Mouse (Mus musculus) kidney, postnatal 4 days (tissue): ENCODE measurements around the gene Gm498.

Experiments used
- DNase-seq, 2 experiments: peaks; one replicate each; pipeline ENCODE4 v3.0.0; 2021; ENCODE audit warnings: mixed read lengths in 2 of 2

Gene Gm498

DNA sequence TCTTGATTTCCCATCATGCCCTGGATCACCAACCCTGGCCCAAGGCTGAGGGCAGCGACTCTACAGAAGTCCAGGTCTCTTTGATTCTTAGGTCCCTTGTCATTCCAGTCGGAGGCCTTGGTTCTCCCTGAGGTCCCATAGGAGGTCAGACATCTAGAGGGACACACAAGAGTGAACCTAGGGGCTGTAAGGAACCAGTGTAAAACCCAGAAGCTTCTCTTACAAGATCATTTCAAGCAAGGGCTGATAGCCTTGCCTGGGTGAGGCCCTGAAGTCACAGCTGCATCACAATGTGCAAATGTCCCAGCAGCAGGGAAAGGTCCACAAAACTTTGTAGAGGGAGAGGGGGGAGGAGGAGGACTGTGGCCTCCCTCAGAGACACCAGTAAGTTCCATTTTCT lies at the start of gene Gm498:
Gene Gm498, plus strand, starts transcription at position 301 of the 400 bp plus-strand sequence.
- no peak for DNase-seq

GRCm38 (mm10) chr7:143819201-143819600 lies 47.4 kb upstream of the Gm498 start:
- DNase-seq, result no peak

DNA sequence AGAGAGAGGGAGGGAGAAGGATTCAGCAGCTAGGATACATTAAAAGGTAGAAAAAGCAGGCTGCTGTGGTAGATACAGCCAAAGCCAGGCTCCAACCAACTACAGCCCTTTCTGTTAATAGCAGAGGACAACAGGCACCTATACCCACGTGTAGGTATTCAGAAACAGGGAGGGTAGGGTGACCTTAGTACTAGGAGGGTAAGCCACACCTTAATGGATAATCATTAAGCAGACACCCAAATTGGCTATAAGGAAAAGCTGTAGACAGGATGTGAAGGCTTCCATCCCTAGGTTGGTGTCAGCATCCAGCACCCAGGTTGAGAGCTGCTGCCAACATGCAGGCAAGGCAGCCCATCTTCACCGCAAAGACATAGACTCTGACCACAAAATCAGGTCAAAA lies 45.4 kb upstream of the Gm498 start:
- DNase-seq, result no peak

DNA sequence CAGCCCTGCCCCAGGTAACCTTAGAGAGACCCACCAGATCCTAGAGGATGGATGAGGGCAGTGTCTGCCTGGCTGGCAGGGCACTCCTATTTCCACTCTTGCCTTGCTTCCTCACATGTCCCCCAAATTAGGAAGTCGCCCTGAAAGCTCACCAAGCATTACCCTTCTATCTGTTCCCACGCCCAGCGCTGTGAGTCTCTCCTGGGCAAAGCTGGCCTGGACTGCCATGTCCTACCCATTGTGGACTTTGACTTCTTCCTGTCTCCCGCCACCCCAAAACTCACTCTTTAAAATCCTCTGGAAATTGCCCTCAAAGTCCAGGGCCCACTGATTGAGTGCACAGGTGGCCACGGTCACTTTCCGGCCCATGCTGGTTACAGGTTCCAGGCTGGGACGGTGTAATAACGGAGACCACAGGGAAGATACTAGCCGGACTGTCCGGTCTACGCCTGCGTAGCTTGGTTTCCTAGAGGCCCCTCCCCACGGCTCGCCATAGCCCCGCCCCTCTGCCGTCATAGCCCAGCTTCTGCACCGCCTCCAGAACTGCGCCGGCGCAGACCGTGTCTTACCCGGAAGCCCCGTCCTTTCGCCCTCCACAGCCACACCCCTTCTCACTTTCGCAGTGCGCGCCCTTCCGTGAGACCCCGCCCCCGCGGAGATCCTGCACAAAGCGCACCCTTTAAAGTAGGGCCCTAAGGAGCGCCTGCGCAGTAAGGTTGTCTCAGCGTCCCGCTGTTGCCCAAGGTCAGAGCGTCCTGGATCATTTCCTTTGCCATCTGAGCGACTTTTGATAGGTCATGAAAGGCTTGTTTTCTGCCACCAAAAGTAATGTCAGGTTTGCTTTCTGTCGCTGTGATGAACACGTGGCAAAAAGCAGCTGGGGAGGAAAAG lies 44.0 kb upstream of the Gm498 start, which contains the start of the genes Nadsyn1 and Dhcr7:
Gene Nadsyn1, minus strand, starts transcription at position 475 of the 891 bp plus-strand sequence.
Gene Dhcr7, plus strand, starts transcription at position 771 of the 891 bp plus-strand sequence.
- peak; percentile 100 for DNase-seq

DNA sequence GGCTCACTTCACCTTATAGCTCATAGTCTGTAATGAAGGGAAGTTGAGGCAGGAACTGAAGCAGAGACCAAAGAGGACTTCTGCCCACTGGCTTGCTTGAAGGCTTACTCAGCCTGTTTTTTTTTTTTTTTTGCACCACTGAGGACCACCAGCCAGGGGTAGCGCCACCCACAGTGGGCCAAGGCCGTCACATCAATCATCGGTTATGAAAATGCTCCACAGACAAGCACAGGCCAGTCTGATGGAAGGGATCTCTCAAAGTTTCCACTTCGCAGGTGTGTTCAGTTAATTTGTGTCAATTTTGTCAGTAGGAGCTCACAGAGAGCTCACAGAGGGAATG lies 43.4 kb upstream of the Gm498 start:
- DNase-seq, result no peak

- no peak for DNase-seq
Measured at GRCm38 (mm10) chr7:143826985-143827384, 39.7 kb upstream of the Gm498 start.

DNA sequence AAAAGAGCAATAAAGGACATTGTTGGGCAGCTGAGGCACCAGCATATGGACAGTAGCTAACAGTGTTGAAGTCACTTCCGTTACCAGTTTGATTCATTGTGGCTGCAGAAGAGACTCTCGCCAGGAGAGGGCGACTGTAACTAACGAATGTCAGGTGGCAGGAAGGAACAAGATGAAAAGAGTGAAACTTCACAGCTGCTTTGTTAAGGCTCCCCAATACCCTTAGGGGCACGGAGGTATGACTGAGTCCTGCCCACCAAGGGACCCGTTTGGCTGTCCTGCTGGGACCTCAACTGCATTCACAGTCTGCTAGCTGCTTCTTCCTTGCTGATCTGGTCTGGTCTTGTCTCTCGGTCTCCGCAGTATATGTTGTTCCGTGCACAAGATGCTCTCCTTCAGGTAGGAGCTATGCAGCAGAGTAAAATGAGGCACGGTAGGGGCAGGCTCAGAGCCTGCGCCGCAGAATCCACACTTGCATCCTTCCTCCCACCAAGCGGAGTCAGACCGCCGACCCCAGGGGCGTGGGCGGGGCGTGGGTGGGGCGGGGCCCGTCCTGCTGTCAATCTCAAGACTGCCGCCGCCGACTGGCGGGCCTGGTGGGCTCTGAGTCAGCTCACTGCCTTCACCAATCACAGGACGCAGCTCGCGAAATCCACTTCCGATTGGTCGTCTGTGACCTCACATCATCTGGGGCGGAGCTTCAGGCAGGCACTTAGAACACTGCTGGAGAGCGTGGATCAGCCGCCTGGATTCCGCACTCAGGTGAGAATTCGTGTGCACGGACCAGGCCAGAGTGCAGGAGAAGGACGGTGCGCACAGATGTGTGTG lies 36.9 kb upstream of the Gm498 start:
- DNase-seq, result peak; percentile 95 to 97

DNA sequence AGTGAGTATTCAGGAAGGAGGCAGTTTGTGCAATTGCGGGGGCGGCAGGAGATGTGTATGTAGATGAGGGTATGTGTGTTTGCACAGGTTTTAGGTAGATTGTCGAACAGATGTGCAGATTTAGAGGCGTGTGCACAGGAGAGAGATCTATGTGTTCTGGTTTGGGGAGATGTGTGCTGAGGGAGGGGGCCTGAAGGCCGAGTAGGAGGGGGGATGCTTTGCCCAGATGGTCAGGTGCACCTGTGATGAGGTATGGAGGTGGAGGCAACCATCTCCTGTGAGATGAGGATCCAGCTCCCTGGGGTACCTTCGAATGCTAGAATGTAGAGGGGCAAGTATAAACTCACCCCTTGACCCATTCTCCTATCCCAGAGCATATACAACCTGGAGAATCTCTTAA lies 36.2 kb upstream of the Gm498 start:
- no peak for DNase-seq

GRCm38 (mm10) chr7:143832196-143832595 lies 34.4 kb upstream of the Gm498 start:
- DNase-seq, result peak; percentile 42 to 65

- no peak for DNase-seq
Measured at GRCm38 (mm10) chr7:143832611-143833010, 34.0 kb upstream of the Gm498 start.

GRCm38 (mm10) chr7:143833581-143834190 lies 33.0 kb upstream of the Gm498 start:
- no peak for DNase-seq

GRCm38 (mm10) chr7:143834316-143834715 lies 32.3 kb upstream of the Gm498 start:
- DNase-seq, result no peak

DNA sequence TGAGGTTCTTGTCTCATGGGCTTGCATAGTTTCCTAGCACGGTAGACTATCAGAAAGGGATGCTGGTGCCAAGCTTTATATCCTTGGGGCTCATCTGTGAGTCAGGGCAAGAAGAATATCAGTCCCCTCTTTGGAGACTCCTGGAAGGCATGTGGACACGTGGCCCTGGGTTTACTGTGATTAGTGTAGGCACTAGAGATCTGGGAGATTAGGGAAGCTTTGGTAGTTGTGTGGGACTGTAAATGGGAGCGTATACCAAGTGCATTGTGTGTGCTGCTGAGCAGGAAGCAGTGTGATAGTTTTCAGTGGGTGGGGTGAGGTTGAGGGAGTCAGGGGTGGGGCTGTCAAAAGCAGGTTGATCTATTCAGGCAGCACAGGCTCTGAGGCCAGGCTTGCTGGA lies 31.7 kb upstream of the Gm498 start:
- no peak for DNase-seq

DNA sequence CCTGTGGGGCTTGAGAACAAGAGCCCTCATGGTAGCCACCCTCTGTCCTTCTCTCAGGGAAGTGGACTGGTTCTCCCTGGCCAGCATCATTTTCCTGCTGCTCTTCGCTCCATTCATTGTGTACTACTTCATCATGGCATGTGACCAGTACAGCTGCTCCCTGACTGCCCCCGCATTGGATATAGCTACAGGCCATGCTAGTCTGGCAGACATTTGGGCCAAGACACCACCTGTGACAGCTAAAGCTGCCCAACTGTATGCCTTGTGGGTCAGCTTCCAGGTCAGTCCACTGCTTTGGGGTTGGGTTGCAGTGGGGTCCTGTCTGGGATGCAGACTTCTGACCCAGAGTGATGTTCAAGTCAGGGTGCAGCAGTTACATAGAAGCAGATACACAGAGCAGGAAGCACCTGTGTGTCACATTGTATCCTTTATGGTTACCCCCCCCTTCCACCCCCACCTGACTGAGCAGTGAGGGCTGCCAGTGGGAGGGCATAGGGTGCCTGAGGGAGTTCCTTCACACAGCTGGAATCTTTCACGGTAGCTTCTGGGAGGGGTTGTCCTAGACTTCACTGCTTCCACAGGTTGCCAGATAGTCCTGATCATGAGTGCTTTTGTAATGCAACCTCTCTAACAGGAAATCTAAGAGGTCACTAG lies 28.8 kb upstream of the Gm498 start:
- no peak for DNase-seq

DNA sequence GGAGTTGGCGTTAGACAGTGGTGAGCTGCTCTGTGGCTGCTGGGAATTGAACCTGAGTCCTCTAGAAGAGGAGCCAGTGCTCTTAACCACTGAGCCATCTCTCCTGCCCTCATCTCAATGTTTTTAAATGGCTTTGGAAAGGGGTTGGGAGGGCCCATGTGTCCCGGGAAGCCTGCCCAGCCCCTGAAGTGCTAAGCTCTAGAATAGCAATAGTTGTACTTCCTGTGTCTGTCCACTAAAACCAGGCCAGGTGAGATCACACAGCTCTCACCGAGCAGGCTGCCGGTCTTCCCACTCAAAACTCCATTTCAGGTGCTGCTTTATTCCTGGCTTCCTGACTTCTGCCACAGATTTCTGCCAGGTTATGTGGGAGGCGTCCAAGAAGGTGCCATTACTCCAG lies 26.5 kb upstream of the Gm498 start:
- no peak for DNase-seq

- no peak for DNase-seq
Measured at GRCm38 (mm10) chr7:143841301-143841700, 25.3 kb upstream of the Gm498 start.

DNA sequence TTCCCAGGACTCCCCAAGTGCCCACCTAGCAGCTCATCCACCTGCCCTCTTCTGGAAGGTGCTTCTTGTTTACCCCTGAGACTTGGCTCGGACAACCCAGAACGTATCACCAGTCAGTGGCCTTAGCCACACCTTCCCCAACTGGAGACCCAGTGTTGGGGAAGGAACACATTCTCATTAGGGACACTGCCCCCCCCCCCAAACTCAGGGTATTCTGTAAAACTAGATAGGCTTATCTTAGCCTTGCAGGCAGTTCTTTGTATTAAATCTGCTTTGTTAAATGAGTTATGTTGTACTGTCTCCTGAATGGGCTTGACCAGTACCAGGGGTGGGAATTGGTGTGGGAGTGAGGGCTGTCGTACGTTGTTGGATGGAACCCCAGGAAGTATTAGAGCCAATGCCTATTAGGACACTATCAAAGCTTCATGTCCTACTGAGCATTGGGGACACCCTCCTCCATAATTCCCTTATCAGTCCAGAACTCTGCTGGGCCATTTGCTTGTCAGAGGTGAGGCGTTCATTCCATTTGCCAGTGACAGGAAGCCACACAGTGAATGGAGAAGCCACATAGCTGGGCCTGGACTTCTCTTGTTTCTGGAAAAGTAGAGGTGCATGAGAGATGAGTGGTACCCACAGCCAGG lies 18.4 kb upstream of the Gm498 start:
- no peak for DNase-seq

- DNase-seq, result no peak
Measured at GRCm38 (mm10) chr7:143848768-143849482, 17.7 kb upstream of the Gm498 start.

DNA sequence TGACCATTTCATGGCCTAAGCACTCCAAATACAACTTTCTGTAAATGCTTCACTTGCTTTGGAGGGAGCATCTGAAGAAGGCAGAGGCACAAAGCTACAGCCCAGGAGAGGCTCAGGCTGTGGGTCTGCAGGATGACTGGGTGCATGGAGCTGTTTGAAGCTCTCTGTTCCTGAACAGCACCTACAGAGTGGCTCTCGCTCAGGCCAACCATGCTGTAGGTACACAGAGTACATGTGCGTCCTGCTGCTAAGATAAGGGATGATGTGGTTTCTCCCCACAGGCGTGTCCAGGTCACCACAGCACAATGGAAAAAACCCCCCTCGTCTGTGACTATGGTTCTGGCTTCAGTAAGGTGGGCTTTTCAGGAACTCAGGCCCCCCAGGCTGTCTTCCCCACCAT lies 2.2 kb downstream of the Gm498 start:
- no peak for DNase-seq

GRCm38 (mm10) chr7:143883717-143884116 lies 17.1 kb downstream of the Gm498 start:
- DNase-seq, result no peak

- no peak for DNase-seq
Measured at GRCm38 (mm10) chr7:143891146-143891545, 24.5 kb downstream of the Gm498 start.

DNA sequence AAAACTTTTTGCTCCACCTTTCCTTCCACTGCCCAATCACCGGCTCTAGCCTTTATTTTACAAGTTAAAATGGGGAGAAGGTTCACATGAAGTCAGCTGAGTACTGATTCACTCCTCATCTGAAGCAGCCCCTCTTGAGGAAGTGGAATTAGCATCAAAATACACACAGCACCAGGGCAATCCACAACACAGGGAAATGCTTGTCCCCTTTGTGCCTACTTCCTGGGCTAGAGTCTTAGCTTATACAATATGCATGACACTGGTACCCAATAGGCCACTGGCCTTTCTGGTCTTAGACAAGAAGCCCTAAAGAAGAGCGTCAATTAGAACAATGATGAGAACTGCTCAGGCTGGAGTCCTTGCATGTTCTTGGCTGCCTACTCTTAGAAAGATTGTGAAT lies 25.7 kb downstream of the Gm498 start:
- no peak for DNase-seq
